In genomic region chr19:21111836-21112235, GRCm38 (mm10) we compare ENCODE assay signal across 16 mouse cellular contexts.
"Had no signal": no experiment of that assay in that cellular context is flagged by ENCODE, and none has a peak within 500 bp of the region (broad histone marks: within the 10 kb centered on the region; RNA-seq: fewer than 3 reads in every experiment).

No protein-coding gene starts in this region.

- H3K4me1 ChIP-seq: neural tube, embryonic 13.5 days; neural tube, embryonic 15.5 days had no signal

- H3K9me3 ChIP-seq: neural tube, embryonic 13.5 days; neural tube, embryonic 15.5 days; stomach, embryonic 15.5 days had no signal

- H3K36me3 ChIP-seq: neural tube, embryonic 13.5 days; neural tube, embryonic 15.5 days; stomach, embryonic 15.5 days had no signal

- H3K4me2 ChIP-seq: neural tube, embryonic 13.5 days; neural tube, embryonic 15.5 days; stomach, embryonic 15.5 days had no signal

- H3K27me3 ChIP-seq: neural tube, embryonic 13.5 days; neural tube, embryonic 15.5 days; stomach, embryonic 15.5 days had no signal

- H3K4me3 ChIP-seq: neural tube, embryonic 13.5 days; neural tube, embryonic 15.5 days; stomach, embryonic 15.5 days had no signal

- DNase-seq: retina, postnatal 1 day; right cerebral cortex, adult 18-20 months; right cerebral cortex, postnatal 14 days; right cerebral cortex, postnatal 25 days; right cerebral cortex, postnatal 4 days; spleen, adult 18-20 months; thymus, adult 18-20 months; thymus, adult 2 months; thymus, postnatal 14 days; thymus, postnatal 25 days; thymus, postnatal 36 days; thymus, postnatal 4 days had no signal

- H3K9ac ChIP-seq: neural tube, embryonic 13.5 days; neural tube, embryonic 15.5 days; stomach, embryonic 15.5 days had no signal

- H3K27ac ChIP-seq: neural tube, embryonic 13.5 days; neural tube, embryonic 15.5 days; stomach, embryonic 15.5 days; stomach, postnatal 0 days had no signal
